Mouse (Mus musculus) bone marrow, adult 2 months (tissue): ENCODE measurements around the gene Pdzd3. TPM values are rescaled to one million over a fixed set of nuclear protein-coding genes. Genes with fewer than 3 reads are reported as not detected.

Experiments used
- H3K27ac ChIP-seq: fragments of 200-500 bp; 2 replicates; pipeline ENCODE4 v1.5.1; 2012; ENCODE audit warnings: low read depth, mild to moderate bottlenecking, control low read depth, inconsistent platforms, low read length; ENCODE audit not compliant: control insufficient read depth, poor library complexity, insufficient read depth
- H3K4me1 ChIP-seq: fragments of 200-500 bp; 2 replicates; pipeline ENCODE4 v1.6.1; 2011; ENCODE audit warnings: low read length; ENCODE audit not compliant: control insufficient read depth, insufficient read depth
- H3K4me3 ChIP-seq: fragments of 200-500 bp; replicated peaks from 2 replicates; pipeline ENCODE3; 2011; ENCODE audit warnings: mild to moderate bottlenecking, low read depth, low read length, control low read depth; ENCODE audit not compliant: control insufficient read depth
- CTCF ChIP-seq: fragments of 200-500 bp; IDR thresholded peaks from 2 replicates; pipeline ENCODE4 v1.5.1; 2011; ENCODE audit warnings: low read length, control low read depth; ENCODE audit not compliant: control insufficient read depth, insufficient read depth
- POLR2A ChIP-seq: fragments of 200-500 bp; IDR thresholded peaks from 2 replicates; pipeline ENCODE4 v1.6.1; 2011; ENCODE audit warnings: low read depth, mild to moderate bottlenecking, control low read depth, low read length, borderline replicate concordance; ENCODE audit not compliant: control insufficient read depth
- WGBS: fragments of 180-500 bp; shearing (Covaris S2); methylation state at CpG from one replicate; pipeline ENCODE4 v1.1.7; 2018; 5-methylcytosine and 5-hydroxymethylcytosine counted together
- polyA plus RNA-seq: library from polyadenylated mRNA; stranded (reverse); fragments of >200 nt; gene quantifications from 2 replicates; pipeline ENCODE4 v1.2.4, GENCODE M21; 2011; ENCODE audit warnings: low replicate concordance; ENCODE audit not compliant: missing spikeins, insufficient read depth, insufficient read length

Gene Pdzd3
- polyA plus RNA-seq, 1 experiment: 7.3 TPM

DNA sequence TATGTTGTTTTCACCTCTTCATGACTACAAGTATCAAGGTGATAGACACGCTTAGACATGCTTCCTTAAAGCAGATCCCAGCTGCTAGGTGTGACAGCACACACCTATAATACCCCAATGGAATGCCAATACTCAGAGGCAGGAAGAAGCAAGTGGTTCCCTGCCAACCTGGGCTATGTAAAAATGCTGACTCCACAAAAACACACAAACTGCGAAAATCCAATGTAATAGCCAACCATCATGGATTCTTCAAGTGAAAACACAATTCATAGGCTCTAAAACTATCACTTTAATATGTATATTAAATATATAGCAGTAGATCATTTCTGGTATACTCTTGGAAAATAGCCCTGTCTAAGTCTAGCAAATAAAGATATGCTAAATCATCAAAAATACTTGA, 43.4 kb downstream of the Pdzd3 start:
- Histone ChIP-seq H3K27ac (no peak overlapping the region), H3K4me1 (peaks cover 1% of the 10 kb centered on the region; the same call in 1 of the 2 replicates), H3K4me3 (no peak overlapping the region)
- TF ChIP-seq POLR2A: no peak
- TF ChIP-seq CTCF: no peak
- WGBS: 78% methylated on average over 2 of the region's 2 CpGs

DNA sequence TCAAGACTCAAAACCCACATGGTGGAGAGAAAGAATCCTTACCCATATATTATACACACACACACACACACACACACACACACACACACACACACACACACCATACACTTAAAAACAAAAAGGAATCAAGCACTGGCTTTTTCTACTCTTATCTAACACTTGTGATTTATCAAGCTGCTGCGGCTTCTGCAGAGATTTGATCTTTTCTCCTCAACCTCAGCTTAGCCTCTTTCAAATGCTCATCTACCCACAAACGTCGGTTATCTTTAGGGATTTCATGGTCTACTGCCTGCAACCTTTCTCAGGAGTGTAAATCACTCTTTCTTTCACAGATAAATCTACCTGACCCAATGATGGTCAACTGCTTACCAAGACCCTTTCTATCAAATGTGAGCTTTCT, 50.8 kb downstream of the Pdzd3 start:
- Histone ChIP-seq H3K4me1 (peaks cover 2% of the 10 kb centered on the region; the same call in 1 of the 2 replicates), H3K27ac (no peak overlapping the region), H3K4me3 (no peak overlapping the region)
- WGBS: 71% methylated on average over 3 of the region's 3 CpGs
- TF ChIP-seq POLR2A (no peak), CTCF (no peak)

DNA sequence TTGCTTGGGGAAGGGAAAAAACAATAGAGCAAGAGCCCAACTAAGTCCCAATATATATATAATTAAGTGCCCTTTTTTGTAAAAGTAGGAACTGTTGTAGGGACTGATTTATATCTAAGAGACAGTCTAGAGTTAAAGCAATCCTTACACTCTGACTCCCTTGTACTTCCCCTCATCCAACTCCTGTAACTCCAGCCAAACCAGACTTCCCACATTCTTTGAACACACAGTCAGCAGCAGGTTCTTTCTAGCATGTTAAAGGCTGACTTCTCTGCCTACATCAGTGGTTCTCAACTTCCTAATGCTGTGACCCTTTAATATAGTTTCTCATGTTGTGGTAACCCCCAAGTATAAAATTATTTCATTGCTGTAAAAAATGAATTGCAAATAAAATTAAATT, 51.7 kb downstream of the Pdzd3 start:
- no peak overlapping the region for H3K27ac ChIP-seq
- H3K4me1 ChIP-seq: peaks cover 2% of the 10 kb centered on the region; the same call in 1 of the 2 replicates
- TF ChIP-seq POLR2A (no peak), CTCF (no peak)
- H3K4me3 ChIP-seq: no peak overlapping the region

DNA sequence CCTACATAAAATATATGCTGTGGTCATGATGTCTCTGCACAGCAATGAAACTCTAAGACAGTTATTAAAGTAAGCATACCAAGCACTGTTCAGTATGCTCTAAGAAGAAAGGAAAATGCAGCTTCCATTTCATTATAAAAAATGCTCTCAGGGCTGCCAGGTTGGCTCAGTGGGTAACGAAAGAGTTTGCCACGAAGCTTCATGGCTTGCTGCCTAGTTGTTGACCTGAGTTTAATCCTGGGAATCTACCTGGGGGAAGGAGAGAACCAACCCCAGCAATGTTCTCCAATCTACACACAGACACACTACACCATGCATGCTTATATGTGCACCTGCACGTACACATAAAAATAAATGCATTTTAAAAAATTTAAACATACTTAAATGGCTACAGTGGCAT, 52.1 kb downstream of the Pdzd3 start:
- H3K4me3 ChIP-seq: no peak overlapping the region
- 82% methylated on average over 3 of the region's 3 CpGs for WGBS
- no peak overlapping the region for H3K27ac ChIP-seq
- TF ChIP-seq POLR2A: no peak
- TF ChIP-seq CTCF: no peak
- peaks cover 2% of the 10 kb centered on the region; the same call in 1 of the 2 replicates for H3K4me1 ChIP-seq

Other genes starting within 250 kb of the Pdzd3 start
- gene Thy1, start 208.1 kb downstream of the Pdzd3 start, polyA plus RNA-seq: 12.0 and 36.1 TPM in 2 replicates
- gene Usp2, start 184.4 kb downstream of the Pdzd3 start, polyA plus RNA-seq: 1.2 and 2.6 TPM in 2 replicates
- 0.95 TPM in 1 of 2 replicates, not detected in the other for gene Mfrp, start 149.7 kb downstream of the Pdzd3 start, polyA plus RNA-seq
- gene C1qtnf5, start 144.2 kb downstream of the Pdzd3 start, polyA plus RNA-seq: 3.3 TPM in 1 of 2 replicates, not detected in the other
- gene Gm49380, start 138.0 kb downstream of the Pdzd3 start, polyA plus RNA-seq: not detected in 2 replicates
- 11.2 and 28.8 TPM in 2 replicates for gene Rnf26, start 138.0 kb downstream of the Pdzd3 start, polyA plus RNA-seq
- 3.5 and 6.3 TPM in 2 replicates for gene Mcam, start 117.0 kb downstream of the Pdzd3 start, polyA plus RNA-seq
- 24.3 and 50.5 TPM in 2 replicates for gene Cbl, start 17.4 kb downstream of the Pdzd3 start, polyA plus RNA-seq
- 1.4 TPM in 1 of 2 replicates, not detected in the other for gene Ccdc153, start 10.8 kb downstream of the Pdzd3 start, polyA plus RNA-seq
- gene Nlrx1, start 17.1 kb upstream of the Pdzd3 start, polyA plus RNA-seq: 11.6 and 25.0 TPM in 2 replicates
- 45.0 and 74.1 TPM in 2 replicates for gene Abcg4, start 37.1 kb upstream of the Pdzd3 start, polyA plus RNA-seq
- gene Hinfp, start 54.2 kb upstream of the Pdzd3 start, polyA plus RNA-seq: 9.1 and 21.6 TPM in 2 replicates
- gene C2cd2l, start 68.8 kb upstream of the Pdzd3 start, polyA plus RNA-seq: 14.6 and 17.5 TPM in 2 replicates
- gene Dpagt1, start 74.5 kb upstream of the Pdzd3 start, polyA plus RNA-seq: 11.2 and 30.7 TPM in 2 replicates
- gene H2afx, start 83.2 kb upstream of the Pdzd3 start, polyA plus RNA-seq: 184 and 201 TPM in 2 replicates
- 824 and 950 TPM in 2 replicates for gene Hmbs, start 92.8 kb upstream of the Pdzd3 start, polyA plus RNA-seq
- 17.2 and 29.6 TPM in 2 replicates for gene Vps11, start 110.2 kb upstream of the Pdzd3 start, polyA plus RNA-seq
- 13.5 and 34.2 TPM in 2 replicates for gene Hyou1, start 128.0 kb upstream of the Pdzd3 start, polyA plus RNA-seq
- 9.8 and 16.9 TPM in 2 replicates for gene Slc37a4, start 145.4 kb upstream of the Pdzd3 start, polyA plus RNA-seq
- 1,039 and 1,790 TPM in 2 replicates for gene Rps25, start 155.7 kb upstream of the Pdzd3 start, polyA plus RNA-seq
- gene Trappc4, start 156.1 kb upstream of the Pdzd3 start, polyA plus RNA-seq: 36.9 and 50.1 TPM in 2 replicates
- gene Ccdc84, start 167.1 kb upstream of the Pdzd3 start, polyA plus RNA-seq: 22.1 and 68.9 TPM in 2 replicates
- not detected in 2 replicates for gene Foxr1, start 189.7 kb upstream of the Pdzd3 start, polyA plus RNA-seq
- not detected in 2 replicates for gene Upk2, start 203.5 kb upstream of the Pdzd3 start, polyA plus RNA-seq
- 9.0 and 15.6 TPM in 2 replicates for gene Bcl9l, start 231.4 kb upstream of the Pdzd3 start, polyA plus RNA-seq